Mouse (Mus musculus) hindbrain, embryonic 14.5 days (tissue): ENCODE measurements around the gene Slc13a4. TPM values are rescaled to one million over a fixed set of nuclear protein-coding genes. Genes with fewer than 3 reads are reported as not detected.

ENCODE experiments used
- ATAC-seq: fragments of 200-750 bp; cut with Nextera tagmentation; 2 replicates; pipeline ENCODE4 v1.8.0; 2017; ENCODE audit warnings: moderate number of reproducible peaks, mild to moderate bottlenecking, moderate TSS enrichment, moderate library complexity; ENCODE audit not compliant: low FRiP score
- DNase-seq: peaks from one replicate; pipeline ENCODE4 v3.0.0-alpha.2; 2015; ENCODE audit warnings: low spot score
- H3K27ac ChIP-seq: fragments of 300-500 bp; sonication (generic); 2 replicates; pipeline ENCODE4 v1.5.1; 2014; ENCODE audit warnings: mild to moderate bottlenecking, moderate library complexity
- H3K27me3 ChIP-seq: fragments of 300-500 bp; sonication (generic); 2 replicates; pipeline ENCODE4 v1.6.1; 2014; ENCODE audit warnings: mild to moderate bottlenecking, low read length, mixed read lengths; ENCODE audit not compliant: control insufficient read depth, insufficient read depth
- H3K36me3 ChIP-seq: fragments of 300-500 bp; sonication (generic); replicated peaks from 2 replicates; pipeline ENCODE4 v1.6.1; 2014; ENCODE audit not compliant: control insufficient read depth, insufficient read depth
- H3K4me1 ChIP-seq: fragments of 300-500 bp; sonication (generic); replicated peaks from 2 replicates; pipeline ENCODE4 v1.6.1; 2014; ENCODE audit warnings: antibody characterized with exemption, low read length, mixed read lengths; ENCODE audit not compliant: control insufficient read depth, insufficient read depth
- H3K4me2 ChIP-seq: fragments of 300-500 bp; sonication (generic); replicated peaks from 2 replicates; pipeline ENCODE4 v1.6.1; 2014; ENCODE audit warnings: mild to moderate bottlenecking, moderate library complexity
- H3K4me3 ChIP-seq: fragments of 300-500 bp; sonication (generic); replicated peaks from 2 replicates; pipeline ENCODE4 v1.5.1; 2014; ENCODE audit warnings: mild to moderate bottlenecking, low read length
- H3K9ac ChIP-seq: fragments of 300-500 bp; sonication (generic); 2 replicates; pipeline ENCODE4 v1.6.1; 2014
- H3K9me3 ChIP-seq: fragments of 300-500 bp; sonication (generic); 2 replicates; pipeline ENCODE4 v1.6.1; 2016; ENCODE audit warnings: low read length; ENCODE audit not compliant: control insufficient read depth
- WGBS: fragments of 180-500 bp; shearing (Covaris S2); extraction: QIAGEN DNeasy Blood & Tissue Kit; methylation state at CpG from one replicate; pipeline ENCODE4 v1.1.7; 2014; 5-methylcytosine and 5-hydroxymethylcytosine counted together
- polyA plus RNA-seq: library from polyadenylated mRNA; unstranded; fragments of >200 nt; fragmentation: Nextera tagmentation; extraction: Ambion mirVana; gene quantifications from 2 replicates; pipeline ENCODE4 v1.2.1, GENCODE M21; 2014

Gene Slc13a4
- polyA plus RNA-seq, 1 experiment from 2014 or later = 7.5 TPM

GRCm38 (mm10) chr6:35313520-35313919, 5.6 kb upstream of the Slc13a4 start:
- Histone ChIP-seq H3K9me3 (no peaks in the 10 kb centered on the region), H3K4me2 (no peak overlapping the region), H3K4me1 (no peaks in the 10 kb centered on the region), H3K27me3 (no peaks in the 10 kb centered on the region), H3K4me3 (no peak overlapping the region), H3K36me3 (no peaks in the 10 kb centered on the region), H3K9ac (no peak overlapping the region), H3K27ac (no peak overlapping the region)
- WGBS = 95% methylated on average over 8 of the region's 8 CpGs
- DNase-seq (no peak), ATAC-seq (no peak)

- Histone ChIP-seq H3K27me3 (no peaks in the 10 kb centered on the region), H3K4me3 (no peak overlapping the region), H3K4me2 (no peak overlapping the region), H3K27ac (no peak overlapping the region), H3K9ac (no peak overlapping the region), H3K9me3 (no peaks in the 10 kb centered on the region), H3K36me3 (no peaks in the 10 kb centered on the region), H3K4me1 (no peaks in the 10 kb centered on the region)
- no peak for ATAC-seq
- DNase-seq = no peak
- WGBS = 86% methylated on average over 7 of the region's 7 CpGs
These were observed 1.5 kb upstream of the Slc13a4 start for GRCm38 (mm10) chr6:35309406-35309805.

GRCm38 (mm10) chr6:35307136-35307535, 795 bp downstream of the Slc13a4 start:
- Histone ChIP-seq H3K4me3 (no peak overlapping the region), H3K9me3 (no peaks in the 10 kb centered on the region), H3K9ac (no peak overlapping the region), H3K36me3 (no peaks in the 10 kb centered on the region), H3K4me1 (no peaks in the 10 kb centered on the region), H3K27ac (no peak overlapping the region), H3K27me3 (no peaks in the 10 kb centered on the region), H3K4me2 (no peak overlapping the region)
- WGBS = 66% methylated on average over 13 of the region's 13 CpGs
- DNase-seq (peak; percentile 58), ATAC-seq (peak; percentile 37; the same call in 1 of the 2 replicates)

GRCm38 (mm10) chr6:35303355-35303900, 4.5 kb downstream of the Slc13a4 start:
- no peaks in the 10 kb centered on the region for H3K4me1 ChIP-seq
- no peak for ATAC-seq
- H3K27me3 ChIP-seq = no peaks in the 10 kb centered on the region
- H3K9me3 ChIP-seq = no peaks in the 10 kb centered on the region
- H3K4me3 ChIP-seq = no peak overlapping the region
- H3K36me3 ChIP-seq = no peaks in the 10 kb centered on the region
- no peak overlapping the region for H3K9ac ChIP-seq
- H3K4me2 ChIP-seq = no peak overlapping the region
- DNase-seq = no peak
- WGBS = 86% methylated on average over 11 of the region's 11 CpGs
- H3K27ac ChIP-seq = no peak overlapping the region

GRCm38 (mm10) chr6:35302581-35302980, 5.3 kb downstream of the Slc13a4 start:
- H3K4me3 ChIP-seq = no peak overlapping the region
- H3K4me2 ChIP-seq = no peak overlapping the region
- no peak overlapping the region for H3K27ac ChIP-seq
- no peaks in the 10 kb centered on the region for H3K36me3 ChIP-seq
- WGBS = 96% methylated on average over 7 of the region's 7 CpGs
- H3K27me3 ChIP-seq = no peaks in the 10 kb centered on the region
- DNase-seq = no peak
- no peak overlapping the region for H3K9ac ChIP-seq
- no peak for ATAC-seq
- no peaks in the 10 kb centered on the region for H3K4me1 ChIP-seq
- no peaks in the 10 kb centered on the region for H3K9me3 ChIP-seq

- Histone ChIP-seq H3K9ac (no peak overlapping the region), H3K27ac (no peak overlapping the region), H3K4me1 (0 out of 2 replicates have a peak, but pooled peaks cover 4% of the 10 kb centered on the region), H3K9me3 (no peaks in the 10 kb centered on the region), H3K27me3 (no peaks in the 10 kb centered on the region), H3K4me3 (no peak overlapping the region), H3K36me3 (no peaks in the 10 kb centered on the region), H3K4me2 (no peak overlapping the region)
- ATAC-seq = no peak
- WGBS = 88% methylated on average over 6 of the region's 6 CpGs
- DNase-seq = no peak
These were observed 9.6 kb downstream of the Slc13a4 start for GRCm38 (mm10) chr6:35298323-35298722.

- no peak overlapping the region for H3K4me3 ChIP-seq
- 0 out of 2 replicates have a peak, but pooled peaks cover 4% of the 10 kb centered on the region for H3K4me1 ChIP-seq
- ATAC-seq (no peak), DNase-seq (no peak)
- WGBS = 91% methylated on average over 7 of the region's 7 CpGs
- no peaks in the 10 kb centered on the region for H3K9me3 ChIP-seq
- H3K4me2 ChIP-seq = no peak overlapping the region
- H3K9ac ChIP-seq = no peak overlapping the region
- no peaks in the 10 kb centered on the region for H3K36me3 ChIP-seq
- H3K27ac ChIP-seq = no peak overlapping the region
- H3K27me3 ChIP-seq = no peaks in the 10 kb centered on the region
These were observed 10.3 kb downstream of the Slc13a4 start for GRCm38 (mm10) chr6:35297516-35298227.

- H3K27ac ChIP-seq = no peak overlapping the region
- H3K27me3 ChIP-seq = no peaks in the 10 kb centered on the region
- H3K9me3 ChIP-seq = no peaks in the 10 kb centered on the region
- WGBS = 27% methylated on average over 2 of the region's 2 CpGs
- no peaks in the 10 kb centered on the region for H3K36me3 ChIP-seq
- H3K4me1 ChIP-seq = 0 out of 2 replicates have a peak, but pooled peaks cover 4% of the 10 kb centered on the region
- ATAC-seq (peak; percentile 72; the same call in 1 of the 2 replicates), DNase-seq (no peak)
- H3K9ac ChIP-seq = no peak overlapping the region
- H3K4me2 ChIP-seq = no peak overlapping the region
- no peak overlapping the region for H3K4me3 ChIP-seq
These were observed 10.9 kb downstream of the Slc13a4 start for GRCm38 (mm10) chr6:35297001-35297400.

- H3K9ac ChIP-seq = no peak overlapping the region
- ATAC-seq = peak; percentile 51
- H3K27ac ChIP-seq = no peak overlapping the region
- no peaks in the 10 kb centered on the region for H3K9me3 ChIP-seq
- no peak overlapping the region for H3K4me2 ChIP-seq
- DNase-seq = no peak
- H3K4me1 ChIP-seq = 0 out of 2 replicates have a peak, but pooled peaks cover 4% of the 10 kb centered on the region
- H3K36me3 ChIP-seq = no peaks in the 10 kb centered on the region
- H3K27me3 ChIP-seq = no peaks in the 10 kb centered on the region
- no peak overlapping the region for H3K4me3 ChIP-seq
- WGBS = 62% methylated on average over 2 of the region's 2 CpGs
These were observed 13.0 kb downstream of the Slc13a4 start for GRCm38 (mm10) chr6:35294964-35295363.
